Mouse (Mus musculus) cerebellum, postnatal 36 days (tissue): ENCODE measurements at regions not wholly inside any gene's neighbourhood (a gene's known extent, or its start where the extent isn't known, plus 50 kb on each side); places are given as distances from the start of the nearest gene placed in this dataset.

Experiments used
- DNase-seq, 2 experiments: peaks; one replicate each; pipeline ENCODE4 v3.0.0; 2021 to 2022; ENCODE audit warnings: mixed read lengths in 2 of 2

DNA sequence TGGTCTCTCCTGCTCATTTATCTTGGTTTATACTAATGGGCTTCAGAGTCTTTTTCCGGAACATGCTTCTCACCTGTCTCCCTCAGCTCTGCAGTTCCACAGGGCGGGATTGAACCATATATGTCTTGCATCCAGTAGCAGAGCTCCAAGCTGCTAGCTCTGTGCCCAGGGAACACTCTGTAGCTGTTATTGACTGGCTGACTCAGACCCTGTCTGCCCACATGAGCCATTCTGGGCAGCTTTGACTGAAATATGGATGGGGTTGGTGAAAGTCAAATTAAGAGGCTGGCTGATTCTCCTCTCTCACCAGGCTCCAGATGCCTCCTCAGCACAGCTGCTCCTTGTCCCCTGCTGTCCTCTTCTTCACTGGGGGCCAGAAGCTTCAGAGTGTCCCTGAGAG lies 81.4 kb upstream of the Irf2bp2 start:
- DNase-seq, result no peak

- no peak for DNase-seq
These were observed 79.4 kb upstream of the Irf2bp2 start for GRCm38 (mm10) chr8:126673038-126673740.

GRCm38 (mm10) chr8:126671594-126671993 lies 77.8 kb upstream of the Irf2bp2 start:
- no peak for DNase-seq

GRCm38 (mm10) chr8:126669919-126670318 lies 76.1 kb upstream of the Irf2bp2 start:
- no peak for DNase-seq

DNA sequence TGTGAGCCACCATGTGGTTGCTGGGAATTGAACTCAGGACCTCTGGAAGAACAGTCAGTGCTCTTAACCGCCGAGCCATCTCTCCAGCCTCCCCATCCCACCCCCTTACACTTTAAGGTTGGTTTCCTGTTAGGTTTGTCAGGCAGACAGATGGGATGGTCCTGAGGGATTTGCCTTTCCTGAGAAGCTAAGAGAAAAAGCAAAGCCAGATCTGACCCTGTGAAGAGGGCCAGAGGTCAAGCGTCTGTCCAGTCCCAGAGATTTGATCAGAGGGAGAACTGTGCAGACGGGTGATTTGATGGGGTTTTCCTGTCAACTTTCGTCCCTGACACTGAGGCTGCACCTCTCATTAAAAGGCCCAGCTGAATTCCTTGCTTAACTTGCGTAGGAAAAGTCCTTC lies 75.4 kb upstream of the Irf2bp2 start:
- DNase-seq, result no peak

GRCm38 (mm10) chr8:126668657-126669025 lies 74.9 kb upstream of the Irf2bp2 start:
- DNase-seq, result no peak

DNA sequence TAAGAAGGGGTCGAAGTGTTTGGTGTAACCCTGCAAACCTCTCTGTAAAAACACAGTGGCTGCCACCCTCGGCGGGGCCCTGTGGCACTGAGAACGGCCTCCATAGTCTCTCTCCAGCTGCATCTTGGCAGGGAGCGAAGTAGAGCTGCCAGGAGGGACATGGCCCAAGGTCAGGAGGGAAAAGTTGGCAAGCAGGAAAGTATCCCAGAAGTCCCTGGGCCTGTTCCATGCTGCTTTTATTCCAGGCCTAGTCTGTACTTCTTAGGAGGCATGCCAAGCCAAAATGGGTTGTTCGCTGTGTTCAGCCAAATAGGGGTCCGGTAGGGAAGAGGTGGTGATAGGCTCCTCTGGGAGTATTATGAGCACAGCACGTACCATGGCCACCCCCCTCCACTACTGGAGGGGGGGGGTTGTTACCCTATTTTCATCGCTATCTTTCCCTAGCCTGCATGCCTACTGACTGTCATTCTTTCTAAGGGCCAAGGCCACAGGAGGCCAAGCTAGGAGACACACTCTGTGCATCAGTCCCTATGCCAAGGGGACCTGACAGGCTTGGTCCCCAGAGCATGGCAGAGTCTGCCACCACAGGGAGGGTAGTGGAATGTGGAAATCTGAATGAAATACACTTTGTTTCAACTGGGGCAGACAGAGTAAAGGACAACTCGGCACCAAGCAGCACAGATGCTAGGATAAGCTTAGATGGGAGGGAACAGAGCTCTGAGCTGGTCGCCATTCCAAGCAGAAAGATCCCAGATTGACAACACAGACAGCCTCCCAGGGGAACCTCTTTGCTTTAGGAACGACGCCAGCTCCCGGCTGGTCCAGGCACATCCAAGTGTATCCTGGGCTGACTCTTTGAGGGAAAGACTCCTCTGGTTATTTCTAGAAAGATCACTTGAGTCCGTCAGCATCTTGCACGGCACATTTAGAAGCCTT lies 74.2 kb upstream of the Irf2bp2 start:
- DNase-seq, result peak; percentile 55 to 63

GRCm38 (mm10) chr8:126667086-126667720 lies 73.4 kb upstream of the Irf2bp2 start:
- peak; percentile 16 to 44 for DNase-seq

DNA sequence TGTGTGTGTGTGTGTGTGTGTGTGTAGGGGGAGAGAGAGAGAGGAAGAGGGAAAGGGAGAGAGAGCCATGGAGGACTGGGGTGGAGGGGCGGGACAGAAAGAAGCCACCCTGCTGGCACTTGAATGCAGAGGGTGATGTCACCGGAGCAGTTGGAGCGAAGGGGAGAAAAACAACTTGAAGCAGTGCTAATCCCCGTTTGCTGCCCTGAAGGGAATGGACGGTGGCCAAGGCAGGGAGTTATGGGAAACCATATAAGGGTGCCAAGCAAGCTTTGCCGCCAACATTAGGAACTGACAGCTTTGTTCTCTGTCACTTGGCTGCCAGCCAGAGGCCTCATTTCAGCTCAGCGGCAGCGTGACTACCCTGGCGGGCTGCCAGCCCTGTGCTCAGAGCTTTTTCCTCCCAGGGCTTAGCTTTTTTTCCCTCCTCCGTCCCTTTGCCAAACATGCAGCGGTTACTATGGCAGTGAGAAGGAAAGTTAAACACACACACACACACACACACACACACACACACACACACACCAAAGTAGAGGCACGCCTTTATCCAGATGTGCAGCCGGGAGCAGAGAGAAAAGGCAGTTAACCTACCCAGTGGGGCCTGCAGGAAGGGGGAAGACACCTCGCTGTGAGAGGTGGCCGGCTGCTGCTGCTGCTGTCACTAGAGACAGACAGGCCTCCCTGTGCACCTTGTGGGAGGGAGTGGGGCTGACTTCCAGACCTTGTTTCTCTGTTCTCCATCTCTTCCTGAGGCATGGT lies 72.7 kb upstream of the Irf2bp2 start:
- peak; percentile 100 for DNase-seq

DNA sequence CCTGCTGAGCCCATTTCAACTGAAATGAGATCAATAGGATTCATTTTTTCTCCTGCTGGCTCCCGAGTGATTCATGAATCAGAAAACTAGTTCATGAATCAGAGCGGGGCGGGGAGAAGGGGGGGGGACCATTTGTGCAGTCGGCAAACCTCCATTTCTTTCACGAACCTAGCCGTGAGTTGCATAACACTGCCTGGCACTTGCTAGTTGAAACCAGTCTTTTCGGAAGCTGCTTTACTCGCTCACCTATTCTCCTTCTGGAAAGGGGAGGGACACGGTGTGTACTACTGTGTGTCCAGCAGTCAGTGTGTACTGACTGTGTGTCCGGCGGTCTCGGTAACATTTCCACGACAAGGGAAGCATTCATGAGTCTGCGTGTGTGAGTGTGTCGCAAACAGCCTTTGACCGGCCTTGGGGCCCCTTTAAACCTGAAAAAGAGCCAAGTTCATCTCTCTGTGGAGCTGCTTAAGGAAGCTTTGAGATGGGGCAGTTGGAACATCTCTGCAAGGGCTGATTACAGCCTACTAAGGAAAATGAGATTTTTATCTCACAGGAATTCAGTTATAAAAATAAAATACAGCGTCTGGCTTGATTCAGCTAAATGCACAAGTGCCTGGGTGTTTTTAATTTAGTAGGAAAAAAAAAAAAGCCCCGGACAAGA lies 71.9 kb upstream of the Irf2bp2 start:
- peak; percentile 70 to 78 for DNase-seq

DNA sequence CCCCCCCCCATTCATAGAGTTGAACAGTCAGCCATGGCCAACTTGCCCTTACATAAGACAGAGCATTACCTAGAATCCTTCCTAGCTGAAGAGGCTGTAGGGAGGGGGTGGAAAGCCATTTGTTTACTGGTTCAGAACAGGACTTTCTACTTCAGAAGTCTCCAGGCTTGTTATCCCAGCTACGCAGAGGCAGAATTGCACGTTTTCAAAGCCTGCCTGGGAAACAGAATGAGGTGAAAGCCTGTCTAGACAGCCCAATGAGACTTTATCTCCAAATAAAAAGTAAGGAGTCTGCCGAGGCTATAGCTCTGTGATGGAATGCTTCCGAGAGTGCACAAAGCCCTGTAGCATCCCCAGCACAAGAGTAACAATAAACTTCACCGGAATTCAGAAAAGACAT lies 71.1 kb upstream of the Irf2bp2 start:
- no peak for DNase-seq

- DNase-seq, result peak in 1 of 2 experiments; percentile 26
These were observed 69.3 kb upstream of the Irf2bp2 start for GRCm38 (mm10) chr8:126662797-126663784.

- DNase-seq, result no peak
These were observed 68.4 kb upstream of the Irf2bp2 start for GRCm38 (mm10) chr8:126662151-126662550.

DNA sequence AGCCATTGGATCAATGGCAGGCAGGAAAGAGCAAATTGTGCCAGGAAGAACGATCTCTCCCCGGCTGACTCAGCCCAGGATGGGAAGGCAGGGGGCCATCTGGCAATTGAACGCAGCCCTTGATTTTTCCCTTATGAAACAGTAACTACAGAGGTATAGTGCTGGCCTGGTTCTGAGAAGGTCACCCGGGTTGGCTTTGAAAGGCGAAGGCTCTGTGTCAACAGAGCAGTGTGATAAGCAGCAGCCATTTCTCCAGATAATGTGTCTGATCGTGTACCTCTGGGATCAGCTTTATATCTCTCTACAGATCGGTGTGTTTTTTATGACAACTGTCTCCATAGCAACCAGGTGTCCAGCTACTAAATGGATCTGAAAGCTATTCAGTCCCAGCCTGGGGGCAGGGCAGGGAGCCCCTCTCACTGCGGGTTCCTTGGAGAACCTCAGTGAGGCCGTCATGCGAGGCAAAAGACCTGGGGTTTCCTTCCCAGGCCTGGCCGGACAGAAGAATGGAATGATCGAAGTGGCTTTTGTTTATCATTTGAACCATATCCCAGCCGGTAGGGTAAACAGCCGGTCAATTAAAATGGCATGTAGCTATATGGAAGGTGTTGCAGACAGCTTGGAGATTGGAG lies 67.8 kb upstream of the Irf2bp2 start:
- peak; percentile 34 for DNase-seq

DNA sequence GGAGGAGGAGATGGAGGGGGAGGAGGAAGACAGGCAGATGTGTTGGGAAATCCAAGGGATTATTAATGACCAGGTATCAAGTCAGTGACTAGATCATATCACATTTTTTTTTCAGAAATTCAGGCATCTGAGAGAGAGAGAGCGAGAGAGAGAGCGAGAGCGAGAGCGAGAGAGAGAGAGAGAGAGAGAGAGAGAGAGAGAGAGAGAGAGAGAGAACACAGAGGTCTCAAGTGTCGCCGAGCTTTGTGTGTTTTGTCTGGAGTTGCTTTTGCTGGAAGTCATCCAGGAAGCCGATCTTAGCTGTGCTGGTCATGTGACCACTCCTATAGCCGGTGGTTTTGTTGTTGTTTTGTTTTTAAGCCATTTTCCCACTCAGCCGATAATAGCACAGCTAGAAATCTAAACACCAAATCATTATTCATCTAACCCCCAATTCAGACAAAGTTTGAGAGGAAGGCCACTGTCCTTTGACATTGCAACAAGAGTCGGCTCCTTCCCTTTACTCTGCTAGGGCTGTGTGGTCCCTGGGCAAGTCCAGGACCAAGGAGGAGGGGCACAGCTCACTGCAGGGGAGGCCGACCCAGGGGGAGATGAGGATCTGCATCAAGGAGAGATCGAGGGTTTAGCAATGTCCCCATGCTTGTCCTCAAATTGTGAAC lies 67.0 kb upstream of the Irf2bp2 start:
- no peak for DNase-seq

DNA sequence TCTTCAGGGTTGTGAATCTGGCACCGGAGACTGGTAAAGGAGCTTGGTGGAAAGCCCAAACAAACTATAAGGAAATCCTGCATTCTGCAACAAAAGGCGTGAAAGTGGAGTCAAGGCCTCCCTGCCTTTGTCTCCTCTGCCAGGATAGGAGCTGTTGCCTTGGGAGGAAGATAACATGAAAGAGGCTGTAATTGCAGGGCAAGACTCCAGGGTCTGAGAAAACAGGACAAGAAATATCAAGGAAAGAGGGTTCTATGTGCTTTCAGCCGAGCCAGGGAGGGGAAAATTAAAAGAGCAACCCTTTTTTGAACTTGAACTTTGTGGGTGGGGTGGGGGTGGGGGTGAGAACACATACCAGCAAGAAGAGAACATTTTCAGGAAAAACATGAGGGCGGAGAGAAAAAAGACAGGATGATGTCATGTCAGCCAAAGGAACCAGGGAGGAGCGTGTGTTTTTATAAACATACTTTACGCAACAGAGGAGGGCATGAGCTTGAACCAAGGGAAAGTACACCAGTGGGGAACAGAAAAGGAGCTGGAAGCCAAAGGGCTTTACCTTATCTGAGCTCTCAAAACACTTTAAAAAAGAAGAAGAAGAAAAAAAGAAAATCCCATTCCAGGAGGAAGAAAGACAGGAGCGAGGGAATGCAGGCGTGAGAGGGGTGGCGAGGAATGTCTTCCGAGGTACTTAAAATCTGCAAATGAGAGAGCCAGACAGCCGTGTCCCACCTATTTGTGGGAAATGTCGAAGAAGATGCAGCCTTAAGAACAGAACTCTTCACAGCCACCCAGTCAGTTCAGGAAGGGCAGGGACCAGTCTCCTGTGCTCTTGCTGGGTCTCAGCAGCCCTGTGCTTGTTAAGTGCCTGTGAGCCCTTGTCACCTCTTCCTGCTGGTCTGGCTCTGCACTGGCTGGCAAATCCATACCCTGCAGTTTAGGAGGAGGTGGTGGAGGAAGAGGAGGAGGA lies 66.2 kb upstream of the Irf2bp2 start:
- DNase-seq, result no peak

DNA sequence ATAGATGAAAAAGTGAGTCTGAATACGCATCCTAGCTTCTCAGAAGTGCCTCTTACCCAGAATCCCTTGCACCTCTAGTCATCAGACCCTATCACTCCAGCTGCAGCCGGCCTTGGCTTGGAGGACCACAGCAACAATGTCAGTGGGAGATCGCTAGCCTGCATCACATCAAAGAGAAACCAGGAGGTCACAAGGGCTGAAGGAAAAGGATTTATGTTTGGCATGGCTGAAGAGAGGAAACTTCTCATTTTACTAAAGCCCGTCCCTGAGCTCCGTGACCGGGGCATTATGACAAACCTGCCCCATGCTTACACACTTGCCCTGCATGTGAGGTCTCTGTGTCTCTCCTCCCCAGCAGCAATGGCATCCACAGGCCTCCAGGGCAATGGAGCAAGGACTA lies 63.8 kb upstream of the Irf2bp2 start:
- DNase-seq, result no peak

GRCm38 (mm10) chr8:126656554-126657260 lies 62.9 kb upstream of the Irf2bp2 start:
- DNase-seq, result no peak
